Mouse (Mus musculus) central nervous system, embryonic 18 days (tissue): ENCODE data around the gene Suclg2. TPM values are rescaled to one million over a fixed set of nuclear protein-coding genes. Genes with fewer than 3 reads are reported as not detected.

ENCODE experiments used
- polyA plus RNA-seq: library from polyadenylated mRNA; depleted of rRNA; stranded (reverse); fragments of >200 nt; gene quantifications from 2 replicates; pipeline ENCODE4 v1.2.3, GENCODE M21; 2012; rRNA removed

Suclg2 gene
- 9.0 and 11.2 TPM in 2 replicates for polyA plus RNA-seq

GRCm38 (mm10) chr6:95718031-95718968 is at the start of gene Suclg2:
Gene Suclg2, minus strand, starts transcription at chr6:95718800.

